Mouse (Mus musculus): Measurements from ENCODE around the gene Dnah9.

GRCm38 (mm10) chr11:66124496-66124895 lies 43.9 kb downstream of the Dnah9 start:
- no peak for TF ChIP-seq GATA1 (IDR thresholded peaks at IDR 0.05; ENCODE audit: borderline replicate concordance, low read length)
- no peak for TF ChIP-seq CTCF (IDR thresholded peaks at IDR 0.05; ENCODE audit: low read depth, low read length)
- TF ChIP-seq POLR2AphosphoS5 (IDR thresholded peaks at IDR 0.05; ENCODE audit: insufficient replicate concordance, low read depth, low read length) = no peak
- TF ChIP-seq TAL1 (conservative IDR thresholded peaks at IDR 0.05; ENCODE audit: low read depth, low read length) = no peak
- TF ChIP-seq GATA2 (IDR thresholded peaks at IDR 0.05; ENCODE audit: borderline replicate concordance, low read depth, low read length) = no peak

All from G1E (cell line).